In genomic region chr4:88761776-88762175, GRCm38 (mm10) we compare ENCODE assay signal across 12 mouse cellular contexts. TPM values are rescaled to one million over a fixed set of nuclear protein-coding genes. Genes with fewer than 3 reads are reported as not detected.
DNase-seq lines count a peak whose midpoint lies in the region; TF ChIP-seq lines count a peak whose summit lies in the region.
"Not testable (repeated sequence)": the region's sequence is repeated elsewhere in the genome, so short reads cannot be mapped to it uniquely, and the experiment has no call there.
"Had no signal": no experiment of that assay in that cellular context is flagged by ENCODE, and none has a peak within 500 bp of the region (broad histone marks: within the 10 kb centered on the region; RNA-seq: fewer than 3 reads in every experiment).

No protein-coding gene starts in this region.

- H3K4me1 ChIP-seq in thymus, adult 2 months (replicated peaks; ENCODE audit: control insufficient read depth, insufficient read depth, low read length) = not testable (repeated sequence)

- not testable (repeated sequence) for TF ChIP-seq POLR2A in thymus, adult 2 months (IDR thresholded peaks at IDR 0.05; ENCODE audit: control insufficient read depth, extremely low read depth, insufficient read depth, low read length, poor library complexity)

- H3K4me3 ChIP-seq in thymus, adult 2 months (ENCODE audit: control insufficient read depth, insufficient read depth, low read length) = not testable (repeated sequence)

- H3K27me3 ChIP-seq in thymus, adult 2 months (ENCODE audit: control insufficient read depth, insufficient read depth, low read length) = not testable (repeated sequence)

- intact Hi-C loops in heart, postnatal 25 days (cut with DNase I); left cerebral cortex, postnatal 25 days (cut with DNase I): not testable (repeated sequence)

- not testable (repeated sequence) for TF ChIP-seq CTCF in thymus, adult 2 months (IDR thresholded peaks at IDR 0.05; ENCODE audit: borderline replicate concordance, control insufficient read depth, extremely low read depth, insufficient read depth, low read length, poor library complexity)

- WGBS in thymus, adult 2 months = 80% methylated on average over 6 of the region's 8 CpGs

- H3K27ac ChIP-seq in thymus, adult 2 months (ENCODE audit: control insufficient read depth, insufficient read depth, low read length) = not testable (repeated sequence)

- H3K36me3 ChIP-seq in thymus, adult 2 months (ENCODE audit: control insufficient read depth, insufficient read depth, low read length) = not testable (repeated sequence)

- DNase-seq in cerebellum, adult 11 months = peak; percentile 78
- peak; percentile 59 to 61 for DNase-seq in frontal cortex, postnatal 36 days (ENCODE audit: low spot score in 2 of 2)
- peak; percentile 68 for DNase-seq in heart, postnatal 25 days (ENCODE audit: low spot score)
- DNase-seq in layer of hippocampus, adult 18-20 months (ENCODE audit: low spot score in 2 of 2) = peak; percentile 61 to 71
- DNase-seq in left cerebral cortex, postnatal 25 days (ENCODE audit: low spot score in 2 of 2) = peak; percentile 63 to 67
- DNase-seq in right cerebral cortex, adult 18-20 months = peak; percentile 63
- peak; percentile 95 for DNase-seq in thymus, adult 2 months

RNA-seq across cellular contexts. Expression of gene Gm13283, which starts 1.9 kb away (rescaled TPM):
- not detected for total RNA-seq in heart, postnatal 25 days (2021)
- not detected for total RNA-seq in layer of hippocampus, adult 18-20 months (2021)
- not detected for total RNA-seq in left cerebral cortex, postnatal 25 days (2021)
- 0.07 and 0.08 TPM in 2 replicates for polyA plus RNA-seq in thymus, adult 2 months (2012; rRNA removed)
- total RNA-seq: megakaryocyte-erythroid progenitor cell, adult 5-6 weeks had no signal
- polyA plus RNA-seq: inflammation-experienced regulatory T-cells, adult 6 months; liver, embryonic 11.5 days; neural tube, embryonic 11.5 days had no signal

RNA-seq across cellular contexts. Expression of gene Gm13271, which starts 7.1 kb away (rescaled TPM):
- total RNA-seq in heart, postnatal 25 days (2021) = not detected
- not detected for total RNA-seq in layer of hippocampus, adult 18-20 months (2021)
- total RNA-seq in left cerebral cortex, postnatal 25 days (2021) = not detected
- polyA plus RNA-seq in thymus, adult 2 months (2012; rRNA removed) = not detected in 2 replicates
- total RNA-seq: megakaryocyte-erythroid progenitor cell, adult 5-6 weeks had no signal
- polyA plus RNA-seq: heart, embryonic 13.5 days; inflammation-experienced regulatory T-cells, adult 6 months; liver, embryonic 11.5 days; neural tube, embryonic 11.5 days had no signal

RNA-seq across cellular contexts. Expression of gene Gm13290, which starts 11.9 kb away (rescaled TPM):
- total RNA-seq in heart, postnatal 25 days (2021) = not detected
- not detected for total RNA-seq in layer of hippocampus, adult 18-20 months (2021)
- not detected for total RNA-seq in left cerebral cortex, postnatal 25 days (2021)
- polyA plus RNA-seq in thymus, adult 2 months (2012; rRNA removed) = not detected in 2 replicates
- total RNA-seq: megakaryocyte-erythroid progenitor cell, adult 5-6 weeks had no signal
- polyA plus RNA-seq: heart, embryonic 13.5 days; inflammation-experienced regulatory T-cells, adult 6 months; liver, embryonic 11.5 days had no signal

RNA-seq across cellular contexts. Expression of gene Gm13289, which starts 14.9 kb away (rescaled TPM):
- not detected for total RNA-seq in heart, postnatal 25 days (2021)
- total RNA-seq in layer of hippocampus, adult 18-20 months (2021) = not detected
- total RNA-seq in left cerebral cortex, postnatal 25 days (2021) = not detected
- not detected in 2 replicates for polyA plus RNA-seq in thymus, adult 2 months (2012; rRNA removed)
- total RNA-seq: megakaryocyte-erythroid progenitor cell, adult 5-6 weeks had no signal
- polyA plus RNA-seq: heart, embryonic 13.5 days; inflammation-experienced regulatory T-cells, adult 6 months; liver, embryonic 11.5 days; neural tube, embryonic 11.5 days had no signal

RNA-seq across cellular contexts. Expression of gene Gm13272, which starts 17.9 kb away (rescaled TPM):
- total RNA-seq in heart, postnatal 25 days (2021) = not detected
- not detected for total RNA-seq in layer of hippocampus, adult 18-20 months (2021)
- total RNA-seq in left cerebral cortex, postnatal 25 days (2021) = not detected
- polyA plus RNA-seq in thymus, adult 2 months (2012; rRNA removed) = not detected in 2 replicates
- total RNA-seq: megakaryocyte-erythroid progenitor cell, adult 5-6 weeks had no signal
- polyA plus RNA-seq: heart, embryonic 13.5 days; inflammation-experienced regulatory T-cells, adult 6 months; liver, embryonic 11.5 days; neural tube, embryonic 11.5 days had no signal
